Comparison of ENCODE assay signal across 9 mouse cellular contexts in genomic region chr8:119676389-119676788, GRCm38 (mm10). TPM values are rescaled to one million over a fixed set of nuclear protein-coding genes. Genes with fewer than 3 reads are reported as not detected.
A peak's percentile ranks its signal among the peaks of the same experiment; 100 is the strongest.
DNase-seq lines count a peak whose midpoint lies in the region; ATAC-seq and TF ChIP-seq lines count a peak whose summit lies in the region.
"Had no signal": no experiment of that assay in that cellular context is flagged by ENCODE, and none has a peak within 500 bp of the region (broad histone marks: within the 10 kb centered on the region; RNA-seq: fewer than 3 reads in every experiment).

No protein-coding gene starts in this region.

- peak; percentile 54 for ATAC-seq in G1E (ENCODE audit: extremely low read depth, insufficient number of reproducible peaks, low FRiP score, poor library complexity, severe bottlenecking)
- no peak for ATAC-seq in forebrain, embryonic 11.5 days (replicated peaks; ENCODE audit: low FRiP score)
- ATAC-seq in lung, postnatal 0 days: peak; percentile 58

- intact Hi-C loops in heart, postnatal 14 days (cut with DNase I): loop anchor here (1.0 to 10.0 kb wide), 4 partner anchors 20 to 262 kb away; no protein-coding TSS in a partner anchor

- H3K9me3 ChIP-seq in G1E (replicated peaks): no peaks in the 10 kb centered on the region
- no peaks in the 10 kb centered on the region for H3K9me3 ChIP-seq in forebrain, embryonic 11.5 days (ENCODE audit: control insufficient read depth, low read length)
- H3K9me3 ChIP-seq in lung, postnatal 0 days (ENCODE audit: low read length): no peaks in the 10 kb centered on the region

- peaks cover 3% of the 10 kb centered on the region for H3K4me1 ChIP-seq in G1E (ENCODE audit: insufficient read depth, low read depth, low read length)
- 0 out of 2 replicates have a peak, but pooled peaks cover 3% of the 10 kb centered on the region for H3K4me1 ChIP-seq in forebrain, embryonic 11.5 days (replicated peaks; ENCODE audit: control insufficient read depth, insufficient read depth, low read length)
- H3K4me1 ChIP-seq in lung, postnatal 0 days (ENCODE audit: insufficient read depth, low read depth, low read length): peaks cover 4% of the 10 kb centered on the region; the same call in 1 of the 2 replicates

- peaks cover 8% of the 10 kb centered on the region; the same call in 1 of the 2 replicates for H3K27me3 ChIP-seq in G1E (ENCODE audit: insufficient read depth, low read length)
- H3K27me3 ChIP-seq in forebrain, embryonic 11.5 days (ENCODE audit: control insufficient read depth, insufficient read depth, low read length): no peaks in the 10 kb centered on the region
- H3K27me3 ChIP-seq in lung, postnatal 0 days (replicated peaks; ENCODE audit: insufficient read depth, low read length): no peaks in the 10 kb centered on the region

- no peak overlapping the region for H3K4me2 ChIP-seq in forebrain, embryonic 11.5 days (ENCODE audit: low read depth, low read length, severe bottlenecking)
- H3K4me2 ChIP-seq in lung, postnatal 0 days (replicated peaks; ENCODE audit: low read depth, low read length): no peak overlapping the region

- no peaks in the 10 kb centered on the region for H3K36me3 ChIP-seq in G1E (replicated peaks)
- no peaks in the 10 kb centered on the region for H3K36me3 ChIP-seq in forebrain, embryonic 11.5 days (ENCODE audit: control insufficient read depth, insufficient read depth, low read length)
- no peaks in the 10 kb centered on the region for H3K36me3 ChIP-seq in lung, postnatal 0 days (ENCODE audit: insufficient read depth, low read length)

- H3K4me3 ChIP-seq in G1E (ENCODE audit: low read depth, low read length): no peak overlapping the region
- H3K4me3 ChIP-seq in forebrain, embryonic 11.5 days (ENCODE audit: low read depth, low read length): no peak overlapping the region
- H3K4me3 ChIP-seq in layer of hippocampus, adult 2 months: no peak overlapping the region
- H3K4me3 ChIP-seq in lung, postnatal 0 days (ENCODE audit: low read depth, low read length): no peak overlapping the region

- TF ChIP-seq EP300 in lung, postnatal 0 days (IDR thresholded peaks at IDR 0.05): no peak

- no peak overlapping the region for H3K9ac ChIP-seq in forebrain, embryonic 11.5 days (ENCODE audit: low read length)
- no peak overlapping the region for H3K9ac ChIP-seq in lung, postnatal 0 days (replicated peaks; ENCODE audit: low read depth)

- peak; percentile 50 for DNase-seq in G1E (ENCODE audit: low spot score)
- peak; percentile 36 for DNase-seq in c-Kit-negative CD71-positive TER-119-positive erythroid progenitor cells, embryonic 14.5 days (ENCODE audit: low read depth, low spot score)
- DNase-seq in forebrain, embryonic 11.5 days (ENCODE audit: low spot score): peak; percentile 91
- DNase-seq in heart, postnatal 14 days: peak; percentile 90 to 95
- peak; percentile 85 to 92 for DNase-seq in layer of hippocampus, adult 2 months (ENCODE audit: low spot score in 2 of 2)
- peak; percentile 90 for DNase-seq in lung, postnatal 0 days (ENCODE audit: low spot score)
- DNase-seq in retina, postnatal 1 day: peak; percentile 92
- DNase-seq in thymus, postnatal 25 days: peak; percentile 85

- no peak overlapping the region for H3K27ac ChIP-seq in forebrain, embryonic 11.5 days (ENCODE audit: low read depth, low read length)
- no peak overlapping the region for H3K27ac ChIP-seq in layer of hippocampus, adult 2 months
- H3K27ac ChIP-seq in lung, postnatal 0 days (ENCODE audit: low read length): no peak overlapping the region
- H3K27ac ChIP-seq: macrophage had no signal

- peak; percentile 91 for TF ChIP-seq CTCF in G1E (IDR thresholded peaks at IDR 0.05; ENCODE audit: low read depth, low read length)
- peak; percentile 98 for TF ChIP-seq CTCF in layer of hippocampus, adult 2 months (conservative IDR thresholded peaks at IDR 0.05)
- peak; percentile 98 for TF ChIP-seq CTCF in lung, postnatal 0 days (IDR thresholded peaks at IDR 0.05)

- WGBS in forebrain, embryonic 11.5 days: 17% methylated on average over 8 of the region's 8 CpGs
- WGBS in lung, postnatal 0 days: 11% methylated on average over 8 of the region's 8 CpGs

RNA-seq across cellular contexts. Expression of gene Wfdc1, which starts 10.2 kb away (rescaled TPM):
- total RNA-seq in G1E (2014; fragmentation: Nextera tagmentation) (not detected in 2 replicates), G1E (2017) (not detected in 2 replicates)
- polyA plus RNA-seq in G1E (2012): not detected in 2 replicates
- 0.63 TPM in 1 of 2 replicates, not detected in the other for polyA plus RNA-seq in forebrain, embryonic 11.5 days (2014; fragmentation: Nextera tagmentation; extraction: Ambion mirVana)
- 10 to 100 TPM; 48.2 to 51.1 TPM for total RNA-seq in heart, postnatal 14 days (2021)
- 1 to 10 TPM; 6.3 to 6.7 TPM for total RNA-seq in layer of hippocampus, adult 2 months (2021)
- polyA plus RNA-seq in lung, postnatal 0 days (2015; fragmentation: Nextera tagmentation; extraction: Ambion mirVana): 130 and 164 TPM in 2 replicates
- polyA plus RNA-seq: macrophage had no signal

RNA-seq across cellular contexts. Expression of gene Atp2c2, which starts 23.4 kb away (rescaled TPM):
- total RNA-seq in G1E (2014; fragmentation: Nextera tagmentation) (not detected in 2 replicates), G1E (2017) (not detected in 2 replicates)
- not detected in 2 replicates for polyA plus RNA-seq in G1E (2012)
- polyA plus RNA-seq in forebrain, embryonic 11.5 days (2014; fragmentation: Nextera tagmentation; extraction: Ambion mirVana): 1.0 and 1.7 TPM in 2 replicates
- total RNA-seq in heart, postnatal 14 days (2021): under 1 TPM; 0.17 TPM
- total RNA-seq in layer of hippocampus, adult 2 months (2021): 1 to 10 TPM; 1.7 to 1.9 TPM
- 1.5 and 2.1 TPM in 2 replicates for polyA plus RNA-seq in lung, postnatal 0 days (2015; fragmentation: Nextera tagmentation; extraction: Ambion mirVana)
- polyA plus RNA-seq: macrophage had no signal

RNA-seq across cellular contexts. Expression of gene Kcng4, which starts 40.9 kb away (rescaled TPM):
- total RNA-seq in G1E (2014; fragmentation: Nextera tagmentation) (not detected in 2 replicates), G1E (2017) (0.11 TPM in 1 of 2 replicates, not detected in the other)
- polyA plus RNA-seq in G1E (2012): not detected in 2 replicates
- polyA plus RNA-seq in forebrain, embryonic 11.5 days (2014; fragmentation: Nextera tagmentation; extraction: Ambion mirVana): 0.07 TPM in 1 of 2 replicates, not detected in the other
- total RNA-seq in heart, postnatal 14 days (2021): under 1 TPM; 0.10 to 0.33 TPM
- total RNA-seq in layer of hippocampus, adult 2 months (2021): 1 to 10 TPM; 2.6 to 3.1 TPM
- 0.07 and 0.08 TPM in 2 replicates for polyA plus RNA-seq in lung, postnatal 0 days (2015; fragmentation: Nextera tagmentation; extraction: Ambion mirVana)
- polyA plus RNA-seq: macrophage had no signal

Comparison
In these comparisons a context has a peak if more than half of its experiments do, and no peak if none do; other contexts are left out.
1. DNase-seq: peak in every context shown above with its lines; median percentile 92 in heart, postnatal 14 days; 92 in retina, postnatal 1 day; 91 in forebrain, embryonic 11.5 days; 90 in lung, postnatal 0 days; 88 in layer of hippocampus, adult 2 months; 85 in thymus, postnatal 25 days; 50 in G1E; 36 in c-Kit-negative CD71-positive TER-119-positive erythroid progenitor cells, embryonic 14.5 days.
2. RNA of gene Wfdc1, which starts 10.2 kb away (total RNA-seq): 48.2 to 51.1 TPM in heart, postnatal 14 days and 6.3 to 6.7 TPM in layer of hippocampus, adult 2 months; not detected in G1E; every median in the first group is over 4 times any median in the second.
3. Peak in every context shown above with its lines, with median percentiles within 50 percentile points of each other: CTCF ChIP-seq.